Mouse (Mus musculus) activated CD4-positive, CD25-positive, alpha-beta regulatory T cell, adult 4 months (primary cell): Measurements from ENCODE around the gene N4bp3. TPM values are rescaled to one million over a fixed set of nuclear protein-coding genes. Genes with fewer than 3 reads are reported as not detected.
A peak's percentile ranks its signal among the peaks of the same experiment; 100 is the strongest.
"Not testable (repeated sequence)": the region's sequence is repeated elsewhere in the genome, so short reads cannot be mapped to it uniquely, and the experiment has no call there.

Experiments
- ATAC-seq: one replicate; pipeline ENCODE4 v1.8.0; 2017
- polyA plus RNA-seq, 2 experiments: library from polyadenylated mRNA; unstranded; fragments of 100-300 nt; shearing (Covaris generic); gene quantifications; one replicate each; pipeline ENCODE4 v1.2.1; 2017

N4bp3 gene
- polyA plus RNA-seq, 2 experiments from 2014 or later, result 1.7 to 2.1 TPM

- ATAC-seq, result no peak
Observed at GRCm38 (mm10) chr11:51627907-51628306, 22.7 kb downstream of the N4bp3 start.

- no peak for ATAC-seq
Observed at GRCm38 (mm10) chr11:51627425-51627824, 23.2 kb downstream of the N4bp3 start.

GRCm38 (mm10) chr11:51625187-51625820 lies 25.3 kb downstream of the N4bp3 start:
- no peak for ATAC-seq

- ATAC-seq, result no peak
Observed at GRCm38 (mm10) chr11:51622971-51623491, 27.6 kb downstream of the N4bp3 start.

GRCm38 (mm10) chr11:51621776-51622175 lies 28.9 kb downstream of the N4bp3 start:
- no peak for ATAC-seq

GRCm38 (mm10) chr11:51620084-51620483 lies 30.6 kb downstream of the N4bp3 start:
- peak; percentile 1 for ATAC-seq

GRCm38 (mm10) chr11:51619409-51620060 lies 31.1 kb downstream of the N4bp3 start, which contains the start of gene Nhp2:
Gene Nhp2 (plus strand): TSS chr11:51619735.
- peak; percentile 87 for ATAC-seq

DNA sequence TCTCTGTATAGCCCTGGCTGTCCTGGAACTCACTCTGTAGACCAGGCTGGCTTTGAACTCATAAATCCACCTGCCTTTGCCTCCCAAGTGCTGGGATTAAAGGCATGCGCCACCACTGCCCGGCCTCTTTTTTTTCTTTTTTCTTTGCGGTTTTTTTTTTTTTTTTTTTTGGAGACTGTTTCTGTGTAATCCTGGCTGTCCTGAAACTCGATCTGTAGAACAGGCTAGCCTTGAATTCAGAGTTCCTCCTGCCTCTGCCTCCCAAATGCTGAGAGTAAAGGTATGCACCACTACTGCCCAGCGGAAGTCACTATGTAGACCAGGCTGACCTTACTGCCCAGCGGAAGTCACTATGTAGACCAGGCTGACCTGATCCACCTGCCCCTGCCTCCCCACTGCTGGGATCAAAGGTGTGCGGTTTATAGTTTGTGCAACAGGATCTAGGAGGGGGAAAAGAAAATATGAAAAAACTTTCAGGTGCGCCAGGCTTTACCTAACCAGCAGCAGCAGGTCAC lies 31.7 kb downstream of the N4bp3 start:
- ATAC-seq, result no peak

GRCm38 (mm10) chr11:51617693-51618092 lies 32.9 kb downstream of the N4bp3 start:
- no peak for ATAC-seq

GRCm38 (mm10) chr11:51616113-51616512 lies 34.5 kb downstream of the N4bp3 start:
- ATAC-seq, result not testable (repeated sequence)

GRCm38 (mm10) chr11:51615601-51616000 lies 35.0 kb downstream of the N4bp3 start:
- ATAC-seq, result peak; percentile 67

DNA sequence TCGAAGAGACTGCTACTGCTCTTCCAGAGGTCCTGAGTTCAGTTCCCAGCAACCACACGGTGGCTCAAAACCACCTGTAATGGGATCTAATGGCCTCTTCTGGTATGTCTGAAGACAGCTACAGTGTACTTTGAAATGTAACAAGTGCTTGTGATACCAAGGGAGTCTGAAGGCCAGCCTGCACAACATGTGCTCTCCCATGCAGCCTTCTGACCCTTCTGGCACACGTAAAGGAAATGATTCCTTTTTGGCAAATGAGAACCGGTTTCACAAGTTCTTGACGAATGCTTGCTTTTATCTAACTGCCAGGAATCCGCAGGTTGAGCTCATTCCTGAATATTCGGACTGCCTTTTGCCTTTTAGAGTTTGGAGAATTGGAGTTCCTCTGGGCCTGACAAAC lies 35.5 kb downstream of the N4bp3 start:
- ATAC-seq, result no peak

DNA sequence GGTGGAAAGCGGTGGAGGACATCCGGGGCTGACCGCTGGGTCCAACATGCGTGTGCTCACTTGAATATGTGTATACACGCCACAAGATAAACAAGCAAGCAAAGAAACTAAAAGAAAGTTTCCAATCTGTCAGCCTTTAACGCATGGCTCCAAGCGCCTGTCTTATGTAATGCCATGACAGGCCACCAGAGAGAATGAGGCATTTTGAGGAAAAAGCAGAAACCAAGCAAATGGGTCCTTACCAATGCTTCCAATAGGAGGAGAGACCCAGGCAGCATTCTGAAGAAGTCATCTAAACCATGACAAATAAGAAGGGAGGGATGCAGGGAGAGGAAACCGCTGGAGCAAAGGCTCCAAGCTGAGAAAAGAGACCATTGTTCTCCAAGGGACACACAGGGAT lies 36.4 kb downstream of the N4bp3 start:
- no peak for ATAC-seq

GRCm38 (mm10) chr11:51609940-51610339 lies 40.7 kb downstream of the N4bp3 start:
- ATAC-seq, result not testable (repeated sequence)

- no peak for ATAC-seq
Observed at GRCm38 (mm10) chr11:51609266-51609909, 41.3 kb downstream of the N4bp3 start.

GRCm38 (mm10) chr11:51607096-51607738 lies 43.4 kb downstream of the N4bp3 start:
- ATAC-seq, result peak; percentile 1

- peak; percentile 78 for ATAC-seq
Observed at GRCm38 (mm10) chr11:51606447-51607095, 44.1 kb downstream of the N4bp3 start, which contains the start of gene Hnrnpab. Gene Hnrnpab (minus strand): TSS chr11:51606847.

GRCm38 (mm10) chr11:51605602-51606446 lies 44.8 kb downstream of the N4bp3 start:
- ATAC-seq, result peak; percentile 74

DNA sequence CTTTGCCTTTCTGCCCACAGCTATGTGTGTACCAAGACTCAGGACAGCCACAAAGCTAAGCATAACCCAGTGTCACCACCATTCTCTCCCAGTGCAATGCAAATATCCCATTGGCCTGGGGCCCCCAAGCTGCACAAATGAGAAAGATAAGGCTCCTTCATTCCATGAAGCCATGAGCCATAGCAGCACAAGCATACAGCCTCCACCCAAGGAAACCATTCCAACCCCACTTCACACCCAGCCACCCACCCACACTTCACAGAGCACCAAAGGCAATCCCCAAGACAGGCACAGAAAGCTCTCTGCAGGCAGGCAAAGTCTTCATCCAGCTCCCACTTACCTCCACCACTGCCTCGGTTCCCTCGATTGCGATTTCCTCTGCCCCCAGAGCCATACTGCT lies 48.4 kb downstream of the N4bp3 start:
- ATAC-seq, result no peak

GRCm38 (mm10) chr11:51597553-51597952 lies 53.1 kb downstream of the N4bp3 start:
- no peak for ATAC-seq

DNA sequence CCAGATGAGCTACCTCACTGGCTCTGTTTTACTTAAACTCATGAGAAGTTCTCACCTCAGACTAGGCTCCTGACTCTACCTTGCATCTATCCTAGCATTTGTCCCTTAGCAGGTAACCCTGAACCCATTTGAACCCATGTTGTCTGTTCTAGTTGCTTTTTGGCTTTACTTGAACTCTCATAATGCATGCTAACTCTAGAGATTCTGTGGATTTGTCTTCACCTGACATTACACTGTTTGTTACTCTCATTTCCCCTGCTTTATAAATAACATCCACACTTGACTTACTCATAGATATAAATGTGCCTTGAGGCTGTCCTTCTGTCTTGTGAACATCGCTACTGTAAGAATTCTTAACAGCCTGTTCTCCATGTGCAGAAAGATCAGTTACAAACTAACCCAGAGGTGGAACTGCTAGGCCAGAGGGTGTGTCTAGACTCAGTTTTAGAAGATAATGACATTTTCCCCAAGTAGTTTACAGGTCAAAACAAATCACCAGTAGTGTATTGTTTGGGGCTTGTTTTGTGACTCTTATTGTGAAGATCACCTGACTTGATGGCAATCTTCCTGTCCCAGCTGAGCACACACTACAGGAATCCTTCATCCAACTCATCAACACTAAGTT lies 55.1 kb downstream of the N4bp3 start:
- ATAC-seq, result no peak
